Mouse (Mus musculus) thymus, adult 18-20 months (tissue): Measurements from ENCODE around the gene Ltbp1.

ENCODE experiments used
- DNase-seq, 2 experiments: peaks; one replicate each; pipeline ENCODE4 v3.0.0; 2022; ENCODE audit warnings: mixed read lengths in 2 of 2

Gene Ltbp1

DNA sequence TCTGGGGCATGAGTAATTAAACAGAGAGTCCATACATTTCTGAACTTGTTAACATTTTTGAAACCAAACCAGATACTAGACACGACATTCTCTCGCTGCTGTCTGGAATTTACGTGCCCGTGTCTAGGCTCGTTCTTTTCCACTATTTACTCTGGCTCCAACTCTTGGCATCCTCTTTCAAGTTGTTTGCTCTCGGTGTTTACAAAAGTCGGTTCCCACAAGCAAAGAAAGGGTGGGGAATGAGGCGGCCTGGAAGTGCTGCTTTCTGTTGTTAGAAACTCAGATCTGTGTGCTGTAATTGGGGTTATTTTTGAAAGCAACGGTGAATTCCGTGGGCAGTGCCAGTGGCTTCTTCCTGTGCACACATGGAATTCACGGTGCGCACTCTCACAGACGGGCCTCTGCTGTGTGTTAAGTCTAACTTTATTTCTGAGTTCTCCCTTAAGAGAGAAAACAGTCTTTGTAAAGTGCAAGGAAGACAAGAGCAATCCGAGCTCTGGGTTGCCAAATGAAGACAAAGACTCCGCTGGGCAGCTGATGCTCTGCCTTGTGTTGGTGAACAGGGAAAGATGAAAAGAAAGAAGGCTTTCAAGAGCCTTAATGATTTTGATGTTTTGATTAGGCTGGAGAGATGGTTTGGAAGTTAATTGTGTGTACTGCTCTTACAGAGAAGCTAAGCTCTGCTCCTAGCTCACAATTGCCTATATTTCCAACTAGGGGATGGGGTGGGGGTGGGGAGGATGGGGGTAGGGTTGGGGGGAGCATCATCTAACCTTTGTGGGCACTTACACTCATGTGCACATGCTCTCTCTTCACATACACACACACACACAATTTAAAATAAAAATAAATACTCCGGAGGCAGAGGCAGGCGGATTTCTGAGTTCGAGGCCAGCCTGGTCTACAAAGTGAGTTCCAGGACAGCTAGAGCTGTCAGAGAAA, 302.0 kb downstream of the Ltbp1 start:
- no peak for DNase-seq

DNA sequence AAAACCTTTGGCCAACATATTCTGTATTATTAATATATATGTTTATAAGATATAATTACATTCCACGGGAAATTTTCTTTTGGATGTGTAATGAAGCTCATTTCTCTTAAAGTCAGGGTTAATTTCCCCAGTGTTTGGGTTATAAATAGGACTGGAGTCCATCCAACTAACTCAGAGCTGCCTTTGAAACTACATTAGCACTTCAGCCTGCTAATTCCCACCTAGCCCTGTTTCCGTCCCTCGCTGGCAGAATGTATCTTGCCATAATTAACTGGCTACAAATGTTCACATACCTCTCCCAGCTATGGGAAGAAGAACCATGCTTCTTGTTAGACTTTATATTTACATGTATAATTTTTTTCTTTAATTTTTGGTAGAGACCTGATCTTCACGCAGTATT, 311.7 kb downstream of the Ltbp1 start:
- no peak for DNase-seq

DNA sequence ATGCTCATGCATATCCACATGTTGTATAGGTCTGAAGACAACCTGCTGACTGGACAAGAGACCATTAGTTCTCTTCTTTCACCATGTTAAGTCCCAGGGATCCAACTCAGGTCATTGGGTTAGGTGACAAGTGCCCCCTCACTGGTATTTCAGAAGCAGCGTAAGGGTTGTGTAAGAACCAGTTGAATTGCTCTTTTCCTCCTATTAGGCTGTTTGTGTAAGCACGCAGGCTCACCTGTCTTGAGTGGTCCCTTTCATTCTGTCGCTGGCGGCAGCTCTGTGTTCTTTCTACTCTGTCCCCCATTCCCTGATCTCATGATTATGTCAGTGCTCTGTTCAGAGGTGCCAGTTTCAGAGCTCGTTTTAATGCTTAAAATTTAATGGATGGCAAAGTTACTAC, 317.9 kb downstream of the Ltbp1 start:
- DNase-seq = no peak

DNA sequence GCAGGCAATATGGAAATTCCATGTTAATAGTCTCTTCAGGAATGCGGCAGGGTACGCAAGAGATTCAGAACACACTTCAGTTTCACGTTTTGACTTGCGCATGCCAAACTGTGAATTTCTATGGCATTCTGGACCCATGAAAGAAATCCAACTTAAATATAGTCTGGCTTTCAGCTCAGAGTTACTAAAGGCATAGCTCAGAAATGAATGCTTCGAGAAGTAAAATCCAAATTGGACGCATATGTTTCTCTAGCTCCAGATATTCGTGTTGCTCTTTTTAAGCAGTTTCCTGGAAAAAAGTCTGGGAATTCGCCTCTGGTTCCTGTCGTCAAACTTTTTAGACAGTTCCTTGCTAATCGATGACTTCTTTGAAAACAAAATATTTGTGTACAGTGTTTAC, 318.4 kb downstream of the Ltbp1 start:
- DNase-seq = no peak

DNA sequence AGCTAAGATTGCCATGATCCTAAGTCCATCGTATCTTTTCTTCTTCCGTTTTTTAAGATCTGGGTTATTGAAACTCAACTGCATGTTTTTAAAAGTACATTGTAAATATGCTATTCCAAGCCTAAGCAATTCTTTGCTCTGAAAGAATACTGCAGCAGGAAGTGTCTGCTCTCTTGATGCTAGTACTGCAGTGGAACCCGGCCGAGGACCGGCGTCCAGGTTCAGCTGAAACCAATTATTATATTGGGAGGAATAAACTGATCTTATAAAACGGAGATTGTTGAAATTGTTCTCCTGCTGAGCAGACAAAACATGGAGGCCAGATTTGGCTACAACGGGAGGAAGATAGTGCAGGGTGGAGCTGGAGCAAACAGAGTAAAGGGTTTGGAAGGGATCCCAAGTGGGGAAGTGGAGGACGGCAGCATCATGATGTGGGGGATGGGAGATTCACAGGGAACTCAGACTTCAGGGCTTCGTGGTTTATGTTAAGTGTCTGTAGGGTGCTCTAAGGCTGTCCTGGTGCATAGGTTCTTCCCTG, 322.8 kb downstream of the Ltbp1 start:
- DNase-seq = no peak

DNA sequence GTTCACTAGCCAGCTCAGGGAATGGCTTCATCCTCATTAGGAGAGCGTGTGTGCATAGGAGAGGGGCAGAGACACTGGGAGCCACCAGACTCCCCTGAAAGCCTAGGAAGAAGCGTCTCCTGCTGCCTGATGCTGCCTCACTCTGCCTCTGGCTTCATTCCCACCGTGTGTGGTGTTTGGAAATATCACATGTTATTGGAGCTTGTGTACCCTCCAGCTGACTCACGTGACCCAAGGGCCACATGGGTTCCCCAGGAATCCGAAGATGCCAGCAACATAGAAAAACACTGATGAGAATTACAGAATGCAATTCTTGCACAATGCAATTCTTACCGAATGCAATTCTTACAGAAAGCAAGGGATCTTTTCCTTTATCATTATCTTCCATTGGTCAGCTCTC, 325.0 kb downstream of the Ltbp1 start:
- DNase-seq = no peak

DNA sequence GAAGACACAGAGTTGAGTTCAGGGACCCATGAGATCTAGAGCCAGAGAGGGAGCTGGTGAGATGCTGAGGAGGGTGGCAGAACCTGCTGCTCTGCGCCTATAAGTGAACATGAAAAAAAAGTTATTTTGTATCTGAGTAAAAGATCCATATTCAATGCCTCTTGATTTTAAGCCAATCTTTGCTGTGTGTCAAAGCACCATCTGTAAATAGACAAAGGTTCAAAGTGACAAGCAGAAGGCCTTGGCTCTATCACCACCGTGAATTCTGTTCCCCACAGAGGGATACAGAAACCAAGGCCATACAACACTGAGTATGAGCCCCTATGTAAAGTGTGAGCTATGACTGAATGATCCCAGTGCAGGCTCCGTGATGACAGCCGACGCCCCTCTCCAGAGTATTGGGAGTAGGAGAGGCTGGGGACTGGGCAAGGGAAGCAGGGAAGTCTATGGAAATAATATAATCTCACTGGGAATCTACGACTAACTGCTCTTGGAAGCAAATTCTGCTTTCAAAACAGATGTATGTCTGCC, 326.1 kb downstream of the Ltbp1 start:
- DNase-seq = no peak

DNA sequence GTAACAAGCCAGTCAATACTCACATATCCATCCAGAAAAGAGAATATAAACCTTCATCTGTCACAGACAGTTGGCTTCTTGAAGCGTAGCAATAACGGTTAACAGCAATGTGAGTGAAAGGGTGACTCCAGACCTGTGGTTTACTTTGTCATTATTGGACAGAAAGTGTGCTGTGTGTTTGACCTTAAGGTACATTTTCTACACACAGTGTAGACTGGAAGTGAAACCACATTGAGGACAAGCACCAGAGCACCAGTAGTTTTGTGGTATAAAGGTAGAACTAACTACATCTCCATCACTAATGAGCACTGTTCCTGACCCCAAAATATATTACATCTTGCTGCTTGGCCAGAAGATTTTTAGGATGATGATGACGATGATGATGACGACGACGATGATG, 326.9 kb downstream of the Ltbp1 start:
- DNase-seq = no peak

DNA sequence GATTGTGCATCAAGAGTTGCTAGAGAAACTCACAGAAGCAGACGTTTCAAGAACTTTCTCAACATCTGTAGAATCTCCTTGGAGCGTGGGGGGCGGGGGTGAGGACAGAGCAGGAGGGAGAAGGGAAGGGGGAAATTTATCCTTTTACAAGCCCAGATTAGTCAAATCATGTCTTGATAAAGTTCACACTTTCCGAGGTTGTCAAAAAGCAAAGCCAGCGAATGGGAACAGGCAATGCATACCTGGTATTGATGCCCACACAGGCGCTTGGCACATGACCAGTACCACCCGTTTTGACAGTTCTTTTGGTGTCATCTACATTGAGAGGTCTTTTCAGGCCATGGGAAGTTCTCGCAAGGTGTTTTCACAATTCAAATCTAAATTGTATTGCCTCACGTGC, 327.6 kb downstream of the Ltbp1 start:
- DNase-seq = no peak

DNA sequence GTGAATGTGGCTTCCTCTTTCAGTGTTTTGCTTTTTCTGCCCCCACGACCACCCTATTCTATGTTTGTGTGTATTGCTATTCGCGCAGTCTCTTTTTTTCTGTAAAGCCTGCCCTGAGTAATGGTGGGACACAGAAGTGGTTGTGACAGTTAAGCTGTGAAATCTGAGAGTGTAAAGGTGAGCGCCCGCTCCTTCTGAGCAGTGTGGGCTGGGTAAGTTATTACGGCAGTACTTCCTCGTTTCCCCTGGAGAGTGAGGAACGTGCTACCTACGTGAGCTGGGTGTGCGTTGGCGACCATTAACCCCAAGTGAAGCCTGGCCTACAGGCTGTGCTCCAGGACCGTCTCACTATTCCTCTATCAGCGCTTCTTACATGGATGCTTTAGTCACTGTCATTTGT, 328.4 kb downstream of the Ltbp1 start:
- no peak for DNase-seq

DNA sequence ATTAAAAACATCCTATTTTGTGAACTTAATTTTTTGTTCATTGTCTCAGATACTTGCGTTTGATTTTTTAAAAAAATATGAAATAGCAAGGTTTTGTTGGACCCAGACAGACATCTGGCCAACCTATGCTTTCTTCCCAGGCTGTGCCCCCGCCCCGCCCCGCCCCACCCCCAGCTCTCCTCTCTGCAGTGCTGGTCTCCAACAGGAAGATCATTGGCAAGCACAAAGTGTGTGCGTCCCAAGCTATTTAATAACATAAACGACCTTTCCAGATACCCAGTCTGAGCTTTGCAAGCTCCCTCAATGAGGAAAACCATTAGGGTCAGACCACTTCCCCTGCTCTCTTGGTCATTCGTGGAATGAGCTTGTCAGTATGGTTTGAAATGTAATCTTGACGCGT, 330.3 kb downstream of the Ltbp1 start:
- no peak for DNase-seq

DNA sequence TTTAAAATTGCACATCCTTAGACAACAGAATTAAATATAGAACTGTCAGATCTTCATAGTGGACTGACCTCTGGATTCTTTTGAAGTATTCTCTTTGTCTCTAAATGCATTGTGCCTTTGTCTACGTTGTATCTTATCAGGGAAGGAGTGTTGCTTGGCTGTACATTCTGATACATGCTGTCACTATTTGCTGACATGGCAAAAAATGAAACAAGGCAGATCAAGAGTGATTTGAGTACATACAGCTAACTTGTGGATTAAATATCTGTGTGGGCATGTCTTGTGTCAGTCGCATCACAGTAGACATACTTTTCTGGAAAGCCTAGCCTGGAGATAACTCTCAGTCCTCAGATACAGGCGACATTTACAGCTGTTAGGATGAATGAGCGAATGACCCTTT, 335.9 kb downstream of the Ltbp1 start:
- DNase-seq = no peak

DNA sequence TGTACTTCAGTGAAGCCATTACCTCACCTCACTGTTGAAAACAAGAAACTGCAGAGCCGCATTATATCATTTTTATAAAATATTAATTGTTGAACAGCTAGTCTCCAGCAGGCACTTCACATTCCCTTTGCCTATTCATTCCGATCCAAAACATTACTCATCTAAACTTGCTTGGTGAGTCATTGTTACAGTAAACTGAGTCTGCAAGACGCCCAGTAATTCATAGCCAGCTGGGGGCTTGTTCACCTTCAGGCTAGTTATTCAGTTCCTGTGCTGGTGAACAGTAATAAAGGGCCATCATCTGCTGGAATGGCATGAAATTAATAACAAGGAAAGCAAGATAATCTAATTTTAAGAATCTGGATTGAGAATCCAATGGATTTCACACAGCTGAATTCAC, 339.7 kb downstream of the Ltbp1 start:
- DNase-seq = no peak

DNA sequence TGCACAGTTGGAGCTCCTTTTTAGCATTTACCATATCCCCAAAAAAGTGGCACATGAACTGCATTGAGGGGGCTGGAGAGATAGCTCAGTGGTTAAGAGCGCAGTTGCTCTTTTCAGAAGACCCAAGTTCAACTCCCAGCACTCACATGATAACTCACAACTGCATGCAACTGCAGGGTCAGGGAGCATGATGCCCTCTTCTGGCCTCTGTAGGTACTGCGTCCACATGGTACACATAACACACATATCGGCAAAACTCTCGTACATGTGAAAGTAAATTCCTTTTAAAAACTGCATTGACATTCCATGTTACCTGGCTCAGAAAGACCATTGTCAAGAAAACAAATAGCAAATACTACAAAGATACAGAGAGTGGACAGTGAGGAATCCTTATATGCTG, 342.0 kb downstream of the Ltbp1 start:
- no peak for DNase-seq

DNA sequence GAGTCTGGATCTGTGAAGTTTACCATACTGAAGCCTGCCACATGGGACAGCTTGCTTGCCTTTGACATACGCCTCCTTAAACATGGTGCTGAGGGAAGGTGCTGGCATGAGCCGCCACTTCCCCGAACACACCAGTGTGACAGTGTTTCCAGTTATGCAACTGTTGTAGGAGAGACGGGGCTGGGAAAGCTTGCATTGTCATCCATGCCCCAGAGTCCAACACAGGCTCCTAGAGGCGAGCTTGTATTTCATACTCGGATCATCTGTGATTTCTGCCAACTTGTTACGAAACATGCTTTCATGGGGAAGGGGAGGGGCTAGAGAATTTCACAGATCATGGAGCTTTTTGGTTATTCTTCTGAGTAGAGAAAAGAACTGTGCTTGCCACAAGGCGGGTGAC, 343.7 kb downstream of the Ltbp1 start:
- DNase-seq = no peak

DNA sequence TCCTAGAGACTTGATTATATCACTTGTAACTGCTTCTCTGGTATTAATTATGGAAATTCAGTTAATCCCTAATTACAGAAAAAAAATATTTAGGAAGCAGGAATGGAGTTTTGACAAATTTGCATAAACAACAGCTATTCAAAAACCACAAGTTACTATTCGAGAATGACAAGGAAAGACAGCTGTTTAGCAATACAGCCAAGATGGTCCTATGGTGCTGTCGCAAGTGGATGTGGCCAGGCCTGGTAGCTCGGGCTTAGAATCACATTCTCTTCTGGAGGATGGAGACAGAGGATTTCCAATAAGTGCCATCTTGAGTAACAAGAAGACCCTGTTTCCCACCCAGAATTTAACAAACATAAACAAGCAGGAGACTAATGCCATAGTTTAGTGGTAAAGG, 344.2 kb downstream of the Ltbp1 start:
- no peak for DNase-seq

DNA sequence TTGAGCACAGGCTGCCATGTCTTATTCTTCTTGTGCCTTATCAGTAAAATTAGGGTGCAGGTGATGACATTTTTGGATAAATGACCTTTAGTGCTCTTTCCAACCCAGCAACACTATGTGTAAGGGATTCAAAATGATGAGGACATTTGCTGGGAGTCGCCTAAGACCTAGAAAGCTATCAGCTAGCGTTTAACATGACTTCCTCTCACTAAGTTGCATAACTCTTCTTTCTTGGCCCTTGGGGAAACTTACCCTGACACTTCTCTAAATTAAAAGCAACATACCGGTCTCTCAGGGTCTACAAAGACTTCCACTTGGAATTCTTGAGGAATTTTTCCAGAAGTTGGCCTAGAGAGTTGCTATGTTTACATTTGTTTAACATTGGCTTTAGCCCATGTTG, 348.0 kb downstream of the Ltbp1 start:
- DNase-seq = no peak

DNA sequence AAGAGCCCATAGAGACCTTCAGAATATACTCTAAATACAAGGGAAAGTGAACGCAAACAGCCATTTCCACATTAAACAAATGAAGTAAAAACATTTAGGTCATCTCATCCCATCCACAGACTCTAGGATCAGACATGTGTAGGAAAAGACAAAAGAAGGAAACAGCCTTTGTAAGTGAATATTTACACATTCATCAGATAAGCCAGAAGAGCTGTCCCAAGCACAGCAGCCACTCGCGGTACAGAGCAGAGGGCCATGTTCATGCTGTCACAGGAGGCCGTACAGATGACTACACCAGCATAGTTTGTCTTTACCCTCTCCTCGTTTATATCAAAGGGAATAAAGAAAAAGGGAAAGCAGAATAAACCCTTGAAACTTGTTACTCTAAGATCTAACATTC, 350.1 kb downstream of the Ltbp1 start:
- DNase-seq = no peak

DNA sequence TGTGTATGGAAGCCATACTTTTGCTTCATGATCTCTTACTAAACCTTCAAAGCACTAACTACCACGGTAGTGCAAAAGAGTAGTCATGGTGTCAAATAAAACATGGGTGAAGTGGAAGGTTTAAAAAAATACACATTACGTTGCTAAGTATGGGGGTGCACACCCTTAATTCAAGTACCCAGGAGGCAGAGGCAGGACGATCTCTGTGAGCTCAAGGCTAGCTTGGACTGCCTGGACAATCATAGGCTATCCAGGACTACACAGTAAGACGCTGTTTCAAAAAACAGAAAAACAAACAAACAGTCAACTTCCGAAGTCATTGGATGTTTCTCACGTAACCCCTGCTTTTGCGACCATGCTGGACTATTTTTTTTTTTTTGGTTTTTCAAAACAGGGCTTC, 354.7 kb downstream of the Ltbp1 start:
- DNase-seq = no peak

DNA sequence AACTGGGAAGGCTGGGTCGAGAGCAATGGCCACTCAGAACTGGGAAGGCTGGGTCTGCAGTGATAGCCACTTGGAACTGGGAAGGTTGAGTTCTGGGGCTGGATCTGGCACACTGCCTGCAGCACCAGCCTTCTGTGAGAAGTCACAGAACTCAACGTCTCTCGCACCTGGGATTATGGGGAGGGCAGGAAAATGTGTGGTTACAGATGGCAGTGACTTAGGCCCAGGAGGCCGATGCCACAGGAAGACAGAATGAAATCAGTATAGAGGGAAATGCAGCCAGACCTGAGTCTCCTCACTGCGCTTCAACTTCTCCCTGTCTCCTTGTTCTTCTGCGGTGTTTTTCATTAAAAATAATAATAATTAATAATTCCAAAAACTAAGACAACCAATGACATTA, 361.0 kb downstream of the Ltbp1 start:
- DNase-seq = no peak

DNA sequence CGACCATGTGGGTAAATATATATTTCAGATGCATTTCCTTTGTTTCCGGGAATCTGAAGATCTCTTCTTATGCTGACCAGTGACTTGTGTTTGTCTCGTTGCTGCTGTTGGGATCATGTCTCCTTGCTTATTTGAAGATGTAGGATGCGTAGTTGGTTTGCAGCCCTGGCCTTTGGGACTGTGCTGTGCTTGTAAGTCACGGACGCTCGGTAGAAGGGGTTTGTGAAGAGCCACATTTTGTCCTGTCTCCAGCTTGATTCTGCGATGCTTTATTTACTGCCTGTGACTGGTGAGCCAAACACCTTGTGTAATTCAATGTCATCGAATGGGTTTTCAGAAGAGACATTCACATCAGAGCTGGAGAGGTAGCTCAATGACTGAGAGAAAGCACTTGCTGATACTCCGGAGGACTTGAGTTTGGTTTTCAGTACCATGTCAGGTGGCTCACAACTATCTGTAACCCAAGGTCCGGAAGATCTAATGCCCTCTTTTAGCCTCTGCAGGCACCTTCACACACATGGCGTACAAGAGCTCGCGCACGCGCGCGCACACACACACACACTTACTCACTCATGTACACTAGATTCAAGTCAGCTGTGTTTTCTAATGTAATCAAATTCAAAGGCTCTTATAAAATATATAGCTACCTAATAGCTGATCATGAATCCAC, 362.3 kb downstream of the Ltbp1 start:
- no peak for DNase-seq

DNA sequence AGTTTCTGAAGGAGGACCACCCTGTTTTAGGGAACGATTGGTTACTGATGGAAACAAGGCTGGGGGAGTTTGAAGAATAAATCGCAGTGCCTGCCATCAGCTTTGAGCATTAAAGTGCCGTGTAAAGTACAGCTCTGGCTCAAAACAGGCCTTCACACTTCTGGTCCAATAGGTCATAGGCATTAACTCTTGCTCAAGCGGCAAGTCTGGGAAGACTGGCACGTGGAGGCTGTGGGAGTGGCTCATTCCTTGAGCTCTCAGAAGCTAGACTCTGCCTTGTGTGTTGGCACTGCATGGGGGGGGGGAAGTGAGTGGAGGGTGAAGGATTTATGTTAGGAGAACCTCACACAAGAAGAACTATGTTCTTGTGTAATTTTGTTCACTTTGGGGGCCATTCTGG, 363.2 kb downstream of the Ltbp1 start:
- no peak for DNase-seq

DNA sequence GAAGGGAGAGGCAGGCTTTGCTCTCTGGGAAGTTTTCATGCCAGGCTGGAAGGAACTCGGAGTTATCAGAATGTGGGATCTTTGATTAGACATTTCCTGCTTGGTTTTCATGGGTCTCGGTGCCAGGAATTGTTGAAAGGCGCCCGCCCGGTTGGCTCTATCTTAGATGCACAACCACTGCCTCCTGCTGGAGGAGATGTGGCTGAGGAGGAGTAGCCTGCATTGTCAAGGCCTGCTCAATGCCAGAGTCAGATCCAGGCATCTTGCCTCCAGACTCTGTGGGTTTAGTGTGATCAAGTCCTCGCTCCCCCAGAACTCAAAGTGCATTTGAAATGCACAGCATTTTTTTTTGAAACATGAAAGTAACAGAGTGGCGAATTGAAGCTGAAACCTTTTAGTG, 364.0 kb downstream of the Ltbp1 start:
- no peak for DNase-seq

DNA sequence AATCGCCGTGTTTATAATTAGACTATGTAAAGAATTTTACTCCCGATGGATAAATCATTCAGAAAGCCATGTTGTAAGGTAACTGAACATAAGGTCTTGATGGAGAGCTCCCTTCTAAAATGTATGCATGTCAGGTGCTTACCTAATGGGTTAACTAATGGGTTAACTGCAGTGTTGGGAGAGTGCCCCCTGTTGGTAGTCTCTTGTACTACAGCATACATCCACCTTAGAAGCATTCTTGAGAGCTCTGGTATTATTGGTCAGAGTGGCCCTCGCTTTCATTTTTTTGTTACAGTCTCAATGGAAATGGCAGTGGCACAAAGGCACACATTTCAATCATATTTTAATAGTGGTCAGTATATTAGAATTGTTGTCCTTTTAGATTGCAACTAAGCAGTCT, 364.8 kb downstream of the Ltbp1 start:
- no peak for DNase-seq
